In the genomic region with DNA sequence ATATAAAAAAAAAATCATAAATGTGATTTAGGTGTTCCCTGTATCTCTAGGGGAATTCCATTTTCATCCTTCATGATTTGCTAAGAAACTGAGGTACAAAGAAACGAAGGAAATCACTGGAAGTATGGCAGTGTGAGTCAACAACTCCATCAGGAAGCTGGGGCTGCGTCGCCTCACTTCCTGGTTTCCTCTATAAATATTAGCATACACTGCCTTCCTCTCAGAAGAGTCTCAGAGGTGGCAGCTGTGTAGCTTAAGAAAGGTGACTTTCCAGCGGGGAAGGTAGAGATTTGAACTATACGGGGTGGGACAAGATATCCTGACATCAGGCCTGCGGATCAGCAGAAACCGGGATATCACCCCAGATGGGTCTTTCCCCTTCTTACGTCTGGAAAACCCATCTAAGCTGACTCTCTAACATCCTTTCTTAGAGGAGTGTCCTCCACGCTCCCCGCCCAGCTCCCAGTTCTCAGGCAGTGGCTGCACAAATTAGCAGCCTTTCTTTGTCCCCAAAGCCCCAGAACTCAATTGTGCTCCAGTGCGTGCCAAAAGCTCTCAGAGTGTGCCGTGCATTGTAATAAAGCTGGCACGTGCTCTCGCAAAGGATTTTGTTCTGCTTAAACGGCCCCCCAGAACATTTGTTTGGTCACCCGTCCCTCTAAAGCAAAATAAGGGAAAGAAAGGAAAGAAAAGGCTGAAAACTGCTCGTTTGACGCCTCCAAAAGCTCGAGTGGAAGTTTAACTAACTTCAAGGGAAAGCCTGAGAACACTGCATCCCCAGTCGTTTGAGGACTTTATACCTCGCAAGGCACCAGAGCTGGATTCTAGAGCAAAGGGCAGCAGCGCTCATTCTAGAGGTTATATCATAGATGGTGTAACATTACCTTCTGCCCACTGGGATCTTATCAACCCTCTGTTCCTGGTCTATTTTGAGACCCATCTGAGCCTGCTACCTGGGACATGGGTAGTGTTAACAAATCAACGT, we compare ENCODE assay signal across 8 mouse cellular contexts. TPM values are rescaled to one million over a fixed set of nuclear protein-coding genes. Genes with fewer than 3 reads are reported as not detected.
A peak's percentile ranks its signal among the peaks of the same experiment; 100 is the strongest.
DNase-seq lines count a peak whose midpoint lies in the region; ATAC-seq and TF ChIP-seq lines count a peak whose summit lies in the region.

No protein-coding gene starts in this region.

- 0 out of 2 replicates have a peak overlapping the region, but pooled peaks have one; percentile 12 for H3K4me3 ChIP-seq in heart, embryonic 10.5 days
- peak overlapping the region; percentile 48; the same call in 1 of the 2 replicates for H3K4me3 ChIP-seq in kidney, adult 2 months (ENCODE audit: insufficient read depth, low read depth, low read length)
- H3K4me3 ChIP-seq in stomach, postnatal 0 days (ENCODE audit: low read depth, low read length): no peak overlapping the region

- no peak for TF ChIP-seq POLR2A in kidney, adult 2 months (IDR thresholded peaks at IDR 0.05; ENCODE audit: low read depth, low read length)

- DNase-seq in 416B (ENCODE audit: low read depth): peak; percentile 77
- peak; percentile 30 for DNase-seq in ZHBTc4 (ENCODE audit: low read depth, low spot score)
- DNase-seq in heart, embryonic 10.5 days (ENCODE audit: low spot score): no peak
- peak; percentile 84 for DNase-seq in kidney, adult 2 months
- peak; percentile 28 for DNase-seq in lung, postnatal 10 days
- DNase-seq in stomach, postnatal 0 days (ENCODE audit: low spot score): peak; percentile 58
- DNase-seq in cerebellum, adult 9-10 months: no peak
- DNase-seq in layer of hippocampus, adult 8-10 months (ENCODE audit: low spot score in 2 of 2): no peak

- 0 out of 2 replicates have a peak, but pooled peaks have one; percentile 1 for TF ChIP-seq CTCF in kidney, adult 2 months (conservative IDR thresholded peaks at IDR 0.05; ENCODE audit: insufficient read depth, insufficient read length, low read depth, low read length)
- no peak for TF ChIP-seq CTCF in stomach, postnatal 0 days (IDR thresholded peaks at IDR 0.05; ENCODE audit: low read depth)

- H3K9ac ChIP-seq in stomach, postnatal 0 days (ENCODE audit: low read length): peak overlapping the region; percentile 35; the same call in 1 of the 2 replicates

- no peaks in the 10 kb centered on the region for H3K9me3 ChIP-seq in heart, embryonic 10.5 days
- no peaks in the 10 kb centered on the region for H3K9me3 ChIP-seq in stomach, postnatal 0 days (ENCODE audit: control insufficient read depth, low read length)

- peak overlapping the region; percentile 27 for H3K4me2 ChIP-seq in stomach, postnatal 0 days (replicated peaks; ENCODE audit: low read depth)

- peaks cover 36% of the 10 kb centered on the region for H3K4me1 ChIP-seq in heart, embryonic 10.5 days
- H3K4me1 ChIP-seq in kidney, adult 2 months (ENCODE audit: control insufficient read depth, insufficient read depth, low read length): no peaks in the 10 kb centered on the region; the same call in 1 of the 2 replicates
- H3K4me1 ChIP-seq in stomach, postnatal 0 days (replicated peaks; ENCODE audit: control insufficient read depth, insufficient read depth): 0 out of 2 replicates have a peak, but pooled peaks cover 2% of the 10 kb centered on the region

- H3K36me3 ChIP-seq in heart, embryonic 10.5 days: no peaks in the 10 kb centered on the region
- no peaks in the 10 kb centered on the region for H3K36me3 ChIP-seq in kidney, adult 2 months (ENCODE audit: control insufficient read depth, insufficient read depth, low read length)
- no peaks in the 10 kb centered on the region for H3K36me3 ChIP-seq in stomach, postnatal 0 days (ENCODE audit: control insufficient read depth, insufficient read depth, low read length)

- WGBS in heart, embryonic 10.5 days: 36% methylated on average over 23 of the region's 23 CpGs
- 28% methylated on average over 23 of the region's 23 CpGs for WGBS in kidney, adult 2 months
- 37% methylated on average over 23 of the region's 23 CpGs for WGBS in stomach, postnatal 0 days

- peak; percentile 80 for ATAC-seq in stomach, postnatal 0 days (ENCODE audit: low FRiP score, low TSS enrichment)

- no peaks in the 10 kb centered on the region for H3K27me3 ChIP-seq in heart, embryonic 10.5 days (ENCODE audit: insufficient read depth, poor library complexity, severe bottlenecking)
- H3K27me3 ChIP-seq in kidney, adult 2 months (replicated peaks; ENCODE audit: control insufficient read depth, insufficient read depth, low read length): no peaks in the 10 kb centered on the region
- H3K27me3 ChIP-seq in stomach, postnatal 0 days (ENCODE audit: control insufficient read depth, insufficient read depth, low read length): no peaks in the 10 kb centered on the region

- peak overlapping the region; percentile 65 for H3K27ac ChIP-seq in heart, embryonic 10.5 days
- H3K27ac ChIP-seq in kidney, adult 2 months (ENCODE audit: insufficient read depth, low read depth, low read length): peak overlapping the region; percentile 99
- peak overlapping the region; percentile 84 for H3K27ac ChIP-seq in stomach, postnatal 0 days (replicated peaks)

- no peak for TF ChIP-seq EP300 in stomach, postnatal 0 days (optimal IDR thresholded peaks at IDR 0.05)

RNA-seq across cellular contexts. Expression of gene Rreb1, which starts 17.0 kb away (rescaled TPM):
- 12.1 and 14.3 TPM in 2 replicates for polyA plus RNA-seq in heart, embryonic 10.5 days (2016; fragmentation: Nextera tagmentation; extraction: Ambion mirVana)
- polyA plus RNA-seq in kidney, adult 2 months (2012; rRNA removed): 16.7 and 18.3 TPM in 2 replicates
- polyA plus RNA-seq in stomach, postnatal 0 days (2015; fragmentation: Nextera tagmentation; extraction: Ambion mirVana): 5.9 and 6.0 TPM in 2 replicates
- total RNA-seq in layer of hippocampus, adult 8-10 months (2022): 10 to 100 TPM; 70.8 to 99.4 (median 89.0) TPM

Comparison
In these comparisons a context has a peak if more than half of its experiments do, and no peak if none do; other contexts are left out.
1. DNase-seq: peak in 416B (single experiment), ZHBTc4 (single experiment), kidney, adult 2 months (single experiment), lung, postnatal 10 days (single experiment) and stomach, postnatal 0 days (single experiment); none in heart, embryonic 10.5 days (single experiment), cerebellum, adult 9-10 months (single experiment) and layer of hippocampus, adult 8-10 months (0 of 2).
2. Peak in every context shown above with its lines, with median percentiles within 50 percentile points of each other: H3K27ac ChIP-seq.